Mouse (Mus musculus) heart, embryonic 14.5 days (tissue): Measurements from ENCODE around the gene Plekhm1. TPM values are rescaled to one million over a fixed set of nuclear protein-coding genes. Genes with fewer than 3 reads are reported as not detected.
"Not testable (repeated sequence)": the region's sequence is repeated elsewhere in the genome, so short reads cannot be mapped to it uniquely, and the experiment has no call there.

Experiments used
- ATAC-seq: fragments of 200-750 bp; cut with Nextera tagmentation; 2 replicates; pipeline ENCODE4 v1.8.0; 2017; ENCODE audit warnings: low read depth, moderate TSS enrichment; ENCODE audit not compliant: insufficient number of reproducible peaks, insufficient read depth, low FRiP score
- H3K27ac ChIP-seq, 2 experiments: fragments of 200-500 bp in 1 of 2; fragments of 300-500 bp in 1 of 2; sonication (generic) in 1 of 2; replicated peaks in 1 of 2; 2 replicates each; pipeline ENCODE4 v1.5.1; 2012 to 2014; ENCODE audit warnings: low read depth in 2 of 2, low read length in 2 of 2, control low read depth in 1 of 2, mild to moderate bottlenecking in 1 of 2, mixed read lengths in 1 of 2; ENCODE audit not compliant: control insufficient read depth in 1 of 2, insufficient read depth in 1 of 2
- H3K27me3 ChIP-seq: fragments of 300-500 bp; sonication (generic); 2 replicates; pipeline ENCODE4 v1.6.1; 2014; ENCODE audit warnings: mild to moderate bottlenecking, low read length, control low read depth; ENCODE audit not compliant: control insufficient read depth, insufficient read depth
- H3K36me3 ChIP-seq: fragments of 300-500 bp; sonication (generic); 2 replicates; pipeline ENCODE4 v1.6.1; 2014; ENCODE audit warnings: mild to moderate bottlenecking, control low read depth, low read length, mixed read lengths; ENCODE audit not compliant: control insufficient read depth, insufficient read depth
- H3K4me1 ChIP-seq, 2 experiments: fragments of 200-500 bp in 1 of 2; fragments of 300-500 bp in 1 of 2; sonication (generic) in 1 of 2; 2 replicates each; pipeline ENCODE4 v1.6.1; 2012 to 2014; ENCODE audit warnings: low read length in 2 of 2, control low read depth in 1 of 2, mixed read lengths in 1 of 2; ENCODE audit not compliant: control insufficient read depth in 2 of 2, insufficient read depth in 2 of 2
- H3K4me2 ChIP-seq: fragments of 300-500 bp; sonication (generic); 2 replicates; pipeline ENCODE4 v1.6.1; 2014; ENCODE audit warnings: mild to moderate bottlenecking, low read length
- H3K4me3 ChIP-seq, 2 experiments: fragments of 200-500 bp in 1 of 2; fragments of 300-500 bp in 1 of 2; sonication (generic) in 1 of 2; 2 replicates each; pipeline ENCODE4 v1.5.1; 2012 to 2014; ENCODE audit warnings: low read length in 2 of 2, mild to moderate bottlenecking in 2 of 2, control low read depth in 1 of 2, low read depth in 1 of 2, moderate library complexity in 1 of 2; ENCODE audit not compliant: control insufficient read depth in 1 of 2, insufficient read depth in 1 of 2
- H3K9ac ChIP-seq: fragments of 300-500 bp; sonication (generic); 2 replicates; pipeline ENCODE4 v1.6.1; 2014; ENCODE audit warnings: mild to moderate bottlenecking, low read length
- H3K9me3 ChIP-seq: fragments of 300-500 bp; sonication (generic); 2 replicates; pipeline ENCODE4 v1.6.1; 2016; ENCODE audit warnings: low read length, control low read depth; ENCODE audit not compliant: control insufficient read depth
- WGBS: fragments of 180-500 bp; shearing (Covaris S2); extraction: QIAGEN DNeasy Blood & Tissue Kit; methylation state at CpG from one replicate; pipeline ENCODE4 v1.1.7; 2014; 5-methylcytosine and 5-hydroxymethylcytosine counted together
- polyA plus RNA-seq: library from polyadenylated mRNA; unstranded; fragments of >200 nt; fragmentation: Nextera tagmentation; extraction: Ambion mirVana; gene quantifications from 2 replicates; pipeline ENCODE4 v1.2.1, GENCODE M21; 2014

Gene Plekhm1
- polyA plus RNA-seq, 1 experiment from 2014 or later = 6.5 TPM

DNA sequence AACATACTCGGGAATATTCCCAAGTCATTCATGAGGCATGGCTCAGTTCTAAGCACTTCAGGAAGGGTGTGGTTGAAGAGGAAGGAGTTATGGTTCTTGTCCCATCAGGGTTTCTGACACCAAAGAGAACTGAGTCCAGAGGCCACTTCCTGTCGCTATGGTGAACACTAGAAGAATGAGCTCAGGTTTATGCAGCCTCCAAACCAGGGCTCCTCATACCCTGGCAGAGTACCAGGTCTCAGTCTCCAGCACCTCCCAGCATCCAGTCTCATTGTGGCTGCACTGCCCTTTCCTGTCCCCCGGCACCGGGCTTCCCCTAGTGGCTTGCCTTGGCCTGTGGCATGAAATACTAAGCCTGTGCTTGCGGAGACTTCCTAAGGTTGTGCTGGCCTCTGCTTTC is 6.7 kb upstream of the Plekhm1 start:
- Histone ChIP-seq H3K27me3 (no peaks in the 10 kb centered on the region), H3K36me3 (no peaks in the 10 kb centered on the region), H3K4me2 (no peak overlapping the region), H3K9ac (no peak overlapping the region), H3K4me3 (no peak overlapping the region), H3K4me1 (no peaks in the 10 kb centered on the region), H3K9me3 (no peaks in the 10 kb centered on the region), H3K27ac (no peak overlapping the region)
- WGBS = 66% methylated on average over 5 of the region's 5 CpGs
- ATAC-seq = no peak

DNA sequence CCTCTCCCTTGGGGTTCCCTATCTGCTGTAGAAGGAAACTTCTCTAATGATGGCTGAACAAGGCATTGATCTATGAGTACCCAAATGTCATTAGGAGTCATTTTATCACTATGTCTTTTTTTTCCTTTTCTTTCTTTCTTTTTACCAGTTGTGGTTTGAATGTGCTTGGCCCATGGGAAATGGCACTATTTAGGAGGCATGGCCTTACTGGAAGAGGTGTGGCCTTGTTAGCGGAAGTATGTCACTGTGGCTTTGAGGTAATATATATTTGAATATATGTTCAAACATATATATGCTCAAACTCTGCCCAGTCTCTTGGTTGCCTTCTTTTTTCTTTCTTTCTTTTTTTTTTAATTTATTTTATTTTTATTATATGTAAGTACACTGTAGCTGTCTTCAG is 1.0 kb upstream of the Plekhm1 start:
- no peaks in the 10 kb centered on the region for H3K36me3 ChIP-seq
- no peak overlapping the region for H3K9ac ChIP-seq
- H3K4me3 ChIP-seq = no peak overlapping the region
- H3K27me3 ChIP-seq = no peaks in the 10 kb centered on the region
- H3K9me3 ChIP-seq = no peaks in the 10 kb centered on the region
- peaks cover 3 to 12% of the 10 kb centered on the region in 2 experiments; a peak in 2 of 4 replicates for H3K4me1 ChIP-seq
- no peak for ATAC-seq
- 90% methylated on average over 1 of the region's 1 CpGs for WGBS
- no peak overlapping the region for H3K27ac ChIP-seq
- H3K4me2 ChIP-seq = peak overlapping the region; percentile 96; the same call in 1 of the 2 replicates

DNA sequence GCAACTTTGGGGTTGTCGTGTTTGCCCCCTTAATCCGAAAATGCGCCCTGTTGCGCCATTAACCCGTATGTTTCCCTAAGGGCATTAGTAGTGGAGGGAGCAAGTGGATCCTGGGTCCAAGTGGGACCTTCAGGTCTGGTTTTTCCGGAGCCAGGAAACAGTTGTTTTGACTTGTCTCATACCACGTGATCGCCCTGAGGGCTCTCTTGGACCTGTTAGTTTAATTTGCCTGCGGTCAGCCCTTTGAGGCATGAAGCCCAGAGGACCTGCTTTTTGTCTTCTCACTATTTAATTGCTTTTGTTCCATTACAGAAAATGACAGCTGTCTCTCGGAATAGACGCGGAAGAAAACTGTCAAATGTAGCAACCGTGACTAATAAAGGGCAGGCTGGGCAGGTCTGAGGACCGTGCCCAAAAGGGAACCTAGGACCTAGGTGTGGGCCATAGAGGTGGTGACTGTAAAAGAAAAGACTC is 500 bp upstream of the Plekhm1 start:
- peak overlapping the region in 1 of 2 experiments; percentile 45; a peak in 2 of 4 replicates for H3K27ac ChIP-seq
- peak overlapping the region; percentile 93 for H3K9ac ChIP-seq
- 2% methylated on average over 14 of the region's 14 CpGs for WGBS
- peak overlapping the region; percentile 79 to 93 for H3K4me3 ChIP-seq
- peaks cover 3 to 12% of the 10 kb centered on the region in 2 experiments; a peak in 2 of 4 replicates for H3K4me1 ChIP-seq
- no peaks in the 10 kb centered on the region for H3K9me3 ChIP-seq
- peak; percentile 52; the same call in 1 of the 2 replicates for ATAC-seq
- H3K4me2 ChIP-seq = peak overlapping the region; percentile 96
- H3K27me3 ChIP-seq = no peaks in the 10 kb centered on the region
- no peaks in the 10 kb centered on the region for H3K36me3 ChIP-seq

DNA sequence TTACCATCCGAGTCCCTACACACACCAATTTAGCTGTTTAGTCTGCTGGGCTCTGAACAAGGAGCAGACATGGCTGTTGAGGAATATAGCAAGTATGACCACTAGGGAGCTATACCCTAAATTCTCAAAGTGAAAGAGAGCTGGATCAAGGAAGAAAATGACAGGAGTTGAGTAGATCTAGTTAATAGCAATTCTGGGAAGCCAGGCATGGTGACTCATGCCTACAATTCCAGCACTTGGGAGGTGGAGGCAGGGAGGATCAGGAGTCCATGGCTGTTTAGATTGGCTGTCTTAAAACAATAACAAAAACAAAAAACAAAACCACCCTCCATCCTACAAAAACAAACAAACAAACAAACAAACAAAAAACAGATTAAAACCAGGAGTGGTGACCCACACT is 1.2 kb downstream of the Plekhm1 start:
- Histone ChIP-seq H3K27ac (no peak overlapping the region), H3K4me2 (peak overlapping the region; percentile 96), H3K4me3 (no peak overlapping the region; a peak in 1 of 4 replicates), H3K36me3 (0 out of 2 replicates have a peak, but pooled peaks cover 2% of the 10 kb centered on the region), H3K9ac (no peak overlapping the region), H3K4me1 (peaks cover 3 to 12% of the 10 kb centered on the region in 2 experiments; a peak in 2 of 4 replicates), H3K9me3 (no peaks in the 10 kb centered on the region), H3K27me3 (no peaks in the 10 kb centered on the region)
- no peak for ATAC-seq
- WGBS = 77% methylated on average over 1 of the region's 1 CpGs

DNA sequence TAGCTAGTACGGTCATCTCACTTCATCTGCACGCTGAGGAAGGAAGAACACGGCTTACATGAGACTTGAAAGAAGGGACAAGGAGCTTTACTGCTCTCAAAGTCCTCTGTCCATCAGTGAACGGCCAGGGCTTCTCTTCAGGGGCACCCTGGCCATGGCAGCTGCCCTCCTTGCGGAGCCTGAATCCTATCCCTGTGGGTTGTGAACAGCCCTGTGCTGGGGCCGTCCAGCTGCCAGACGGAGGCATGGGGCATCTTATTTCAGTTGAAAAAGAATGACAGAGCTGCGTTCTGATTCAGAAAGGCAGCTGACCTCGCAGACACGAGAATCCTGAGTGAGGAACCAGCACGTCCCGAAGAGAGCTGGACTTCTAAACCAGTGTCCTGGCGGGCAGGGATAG is 3.6 kb downstream of the Plekhm1 start:
- H3K9ac ChIP-seq = no peak overlapping the region
- no peak overlapping the region for H3K4me3 ChIP-seq
- H3K9me3 ChIP-seq = no peaks in the 10 kb centered on the region
- no peaks in the 10 kb centered on the region for H3K27me3 ChIP-seq
- ATAC-seq = no peak
- no peak overlapping the region for H3K4me2 ChIP-seq
- H3K27ac ChIP-seq = no peak overlapping the region
- peaks cover 20% of the 10 kb centered on the region for H3K36me3 ChIP-seq
- H3K4me1 ChIP-seq = peaks cover 3 to 12% of the 10 kb centered on the region in 2 experiments; a peak in 2 of 4 replicates
- WGBS = 91% methylated on average over 13 of the region's 13 CpGs

DNA sequence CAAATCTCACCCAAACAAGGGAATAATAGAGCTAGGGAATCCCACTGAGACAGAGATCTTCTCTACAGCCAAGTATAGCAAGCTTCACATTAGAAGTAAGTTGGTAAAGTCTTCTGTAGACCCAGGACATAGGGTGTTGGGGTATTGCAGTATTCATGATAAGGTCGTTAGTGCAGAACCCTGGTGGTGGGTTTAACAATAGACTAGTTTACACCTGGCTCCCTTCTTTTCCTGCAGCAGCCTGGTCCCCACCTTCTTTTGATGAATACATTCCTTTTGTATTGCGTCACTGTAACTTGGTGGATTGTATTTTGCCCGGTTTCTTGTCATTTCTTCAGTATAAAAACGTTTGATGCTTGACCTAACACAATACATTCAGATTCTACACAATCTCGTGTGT is 5.4 kb downstream of the Plekhm1 start:
- WGBS = 67% methylated on average over 5 of the region's 5 CpGs
- H3K9ac ChIP-seq, H3K27ac ChIP-seq, H3K4me2 ChIP-seq, H3K4me1 ChIP-seq, H3K27me3 ChIP-seq, H3K4me3 ChIP-seq, ATAC-seq, H3K9me3 ChIP-seq: not testable (repeated sequence)
- H3K36me3 ChIP-seq = peaks cover 34% of the 10 kb centered on the region

DNA sequence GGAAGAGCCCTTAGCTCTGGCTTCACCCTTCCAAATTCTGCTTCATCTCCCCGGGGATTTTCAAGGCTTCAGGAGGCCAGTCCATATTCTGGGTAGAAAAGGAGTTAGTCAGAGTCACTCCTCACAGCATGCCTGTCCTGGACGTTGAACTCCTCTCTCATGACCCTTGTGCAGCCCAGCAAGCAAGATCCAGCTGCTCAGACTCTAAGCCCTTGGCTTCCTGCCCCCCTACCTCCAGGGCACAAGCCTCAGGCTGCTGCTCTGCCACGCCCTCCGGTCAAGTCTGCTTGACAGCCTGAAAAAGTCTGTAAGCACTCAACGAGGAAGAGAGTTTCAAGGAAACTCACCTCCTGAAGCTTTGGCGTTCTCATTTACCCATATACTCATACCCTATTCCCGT is 5.9 kb downstream of the Plekhm1 start:
- no peak for ATAC-seq
- Histone ChIP-seq H3K9ac (no peak overlapping the region), H3K4me1 (peaks cover 0 to 3% of the 10 kb centered on the region in 2 experiments; a peak in 2 of 4 replicates), H3K4me2 (no peak overlapping the region), H3K27ac (no peak overlapping the region), H3K27me3 (no peaks in the 10 kb centered on the region), H3K4me3 (no peak overlapping the region), H3K36me3 (peaks cover 34% of the 10 kb centered on the region), H3K9me3 (no peaks in the 10 kb centered on the region)
- WGBS = 75% methylated on average over 7 of the region's 7 CpGs

DNA sequence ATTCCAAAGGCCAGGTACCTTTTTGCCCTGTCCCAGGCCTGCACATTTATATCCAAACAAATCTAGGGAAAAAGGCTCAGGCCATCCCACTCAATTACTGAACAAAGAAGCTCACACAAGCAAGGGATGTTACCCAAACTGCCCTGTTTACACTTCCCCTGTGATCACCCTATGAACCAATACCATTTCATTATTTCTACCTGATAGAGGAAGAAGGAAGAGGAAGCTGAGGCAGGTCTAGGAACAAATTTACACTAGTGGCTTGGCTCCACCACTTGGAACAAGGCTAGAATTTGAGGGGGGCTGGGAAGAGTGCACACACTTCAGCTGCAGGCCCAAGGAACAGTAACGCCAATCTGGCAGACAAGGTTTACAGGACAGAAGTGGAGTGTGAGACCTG is 6.7 kb downstream of the Plekhm1 start:
- 75% methylated on average over 1 of the region's 1 CpGs for WGBS
- no peak overlapping the region for H3K27ac ChIP-seq
- peaks cover 34% of the 10 kb centered on the region for H3K36me3 ChIP-seq
- H3K9ac ChIP-seq = no peak overlapping the region
- no peaks in the 10 kb centered on the region for H3K4me1 ChIP-seq
- no peaks in the 10 kb centered on the region for H3K9me3 ChIP-seq
- H3K4me2 ChIP-seq = no peak overlapping the region
- ATAC-seq = no peak
- H3K4me3 ChIP-seq = no peak overlapping the region
- no peaks in the 10 kb centered on the region for H3K27me3 ChIP-seq
